Mouse (Mus musculus): ENCODE measurements at regions not wholly inside any gene's neighbourhood (a gene's known extent, or its start where the extent isn't known, plus 50 kb on each side); places are given as distances from the start of the nearest gene placed in this dataset.

DNA sequence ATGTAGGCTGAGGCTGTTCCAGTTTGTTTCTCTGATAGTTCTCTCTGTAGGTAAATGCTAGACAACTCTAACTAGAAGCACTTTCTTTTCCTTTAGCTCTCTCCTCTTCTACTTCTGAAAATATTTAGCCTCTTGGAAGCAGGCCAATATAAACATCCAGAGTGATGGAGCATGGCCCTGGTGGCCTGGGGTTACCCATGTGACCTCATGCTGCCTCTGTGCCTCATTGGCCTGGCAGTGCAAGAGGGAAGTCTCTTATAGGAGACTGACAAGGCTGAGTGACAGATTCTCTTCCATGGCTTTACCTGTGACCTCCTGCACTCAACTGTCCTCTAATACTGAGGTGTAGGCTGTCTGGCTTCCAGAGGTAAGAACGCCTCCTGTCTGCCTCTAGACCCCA is 71.2 kb upstream of the Adamts9 start:
- DNase-seq: no peak

DNA sequence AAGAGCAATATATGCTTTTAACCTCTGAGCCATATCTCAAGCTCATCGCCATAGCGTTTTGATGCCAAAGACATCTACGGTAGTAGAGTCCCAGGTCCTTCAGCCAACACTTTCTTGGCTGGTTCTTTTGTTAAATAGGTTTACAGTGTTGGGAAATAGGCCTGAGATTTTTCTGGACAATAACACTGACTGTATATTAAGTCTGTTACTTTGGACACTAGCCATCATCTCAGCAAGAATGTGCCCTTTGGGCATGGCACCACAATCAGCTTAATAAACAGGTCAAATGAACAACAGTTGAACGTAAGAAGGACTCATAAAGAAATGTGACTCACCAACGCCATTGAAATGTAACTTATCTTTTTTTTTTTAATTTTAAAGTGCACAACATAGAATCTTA is 68.6 kb upstream of the Adamts9 start:
- no peak for DNase-seq

DNA sequence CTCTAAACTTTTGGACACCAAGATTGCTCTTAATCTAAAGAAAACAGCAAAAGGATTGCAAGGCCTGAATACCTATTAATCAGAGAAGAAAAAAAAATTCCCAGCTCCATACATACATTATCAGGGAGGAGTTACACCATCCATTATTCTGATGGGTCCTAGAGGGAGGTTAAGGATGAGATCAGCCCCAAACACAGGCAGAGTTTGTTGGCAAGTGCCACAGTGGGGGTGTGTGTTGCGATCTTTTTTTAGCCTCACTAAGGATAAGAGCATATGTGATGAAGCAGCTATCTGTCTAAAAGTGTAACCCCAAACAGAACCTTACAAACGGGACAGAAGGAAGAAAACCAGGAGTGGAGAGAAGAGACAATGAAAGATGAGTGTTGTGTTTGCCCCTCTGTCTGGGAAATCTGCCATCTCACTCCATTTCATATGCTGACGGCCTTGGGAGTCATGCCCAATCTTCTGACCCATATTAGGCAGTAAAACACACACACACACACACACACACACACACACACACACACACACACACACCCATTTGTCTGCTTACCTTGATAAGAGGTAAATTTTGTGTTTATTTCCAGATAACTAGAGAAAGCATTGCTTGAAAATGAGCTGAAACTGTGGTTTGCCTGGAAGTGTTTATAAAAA is 61.4 kb upstream of the Adamts9 start:
- DNase-seq: no peak

DNA sequence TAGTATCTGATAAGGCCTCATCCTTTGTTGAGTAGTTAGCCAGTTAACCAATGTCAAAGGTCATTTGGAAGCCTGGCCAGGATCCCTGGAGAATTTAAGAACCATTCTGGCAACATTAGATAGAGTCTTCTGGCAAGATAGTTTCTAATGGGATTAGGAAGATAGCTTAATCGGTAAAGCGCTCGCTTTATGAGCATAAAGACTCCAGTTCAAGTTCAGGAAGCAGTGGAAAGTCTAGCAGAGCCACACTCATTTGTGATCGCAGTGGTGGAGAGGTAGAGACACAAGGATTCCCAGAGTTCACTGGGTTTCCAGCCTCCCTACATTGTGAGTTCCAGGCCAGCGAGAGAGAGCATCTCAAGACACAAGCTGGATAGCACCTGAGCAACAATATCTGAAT is 60.5 kb upstream of the Adamts9 start:
- DNase-seq: no peak

DNA sequence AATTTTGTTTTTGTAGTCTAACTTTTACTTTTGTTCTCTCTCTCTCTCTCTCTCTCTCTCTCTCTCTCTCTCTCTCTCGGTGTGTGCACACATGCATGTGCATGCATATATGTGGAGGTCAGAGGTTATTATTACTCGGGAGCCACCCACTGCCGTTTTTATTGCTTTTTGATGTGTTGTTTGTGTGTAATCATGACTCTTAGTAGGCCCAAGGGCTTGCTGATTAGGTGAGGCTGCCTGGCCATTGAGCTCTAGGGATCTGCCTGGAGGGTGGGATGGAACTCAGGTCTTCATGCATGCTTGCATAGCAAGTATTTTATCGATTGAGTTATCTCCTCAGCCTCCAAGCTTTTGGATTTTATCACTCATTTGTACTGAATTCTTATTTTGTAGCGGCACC is 50.4 kb upstream of the Adamts9 start:
- no peak for DNase-seq

All from gastrocnemius, postnatal 10 days (tissue).